Mouse (Mus musculus): Measurements from ENCODE around the gene Gm4027.
"Not testable (repeated sequence)": the region's sequence is repeated elsewhere in the genome, so short reads cannot be mapped to it uniquely, and the experiment has no call there.

Gene Gm4027

GRCm38 (mm10) chr12:87618569-87618968 is at the start of gene Gm4027:
Gm4027 (plus strand) TSS chr12:87618869.
- DNase-seq = not testable (repeated sequence)

GRCm38 (mm10) chr12:87601388-87601787 is 17.3 kb upstream of the Gm4027 start:
- not testable (repeated sequence) for DNase-seq

GRCm38 (mm10) chr12:87602388-87602787 is 16.3 kb upstream of the Gm4027 start, which contains the start of gene Oog1:
Oog1 (plus strand) TSS chr12:87602688.
- DNase-seq = not testable (repeated sequence)

- DNase-seq = not testable (repeated sequence)
These were observed 25.9 kb downstream of the Gm4027 start, which contains the start of gene Gm16381 for GRCm38 (mm10) chr12:87644520-87644919. Gm16381 (minus strand) TSS chr12:87644620.

- not testable (repeated sequence) for DNase-seq
These were observed 34.4 kb downstream of the Gm4027 start for GRCm38 (mm10) chr12:87652916-87653703.

Data from kidney, adult 9 months (tissue).